Mouse (Mus musculus) midbrain, embryonic 14.5 days (tissue): ENCODE results near the gene Zc3hc1. TPM values are rescaled to one million over a fixed set of nuclear protein-coding genes. Genes with fewer than 3 reads are reported as not detected.

ENCODE experiments used
- ATAC-seq: fragments of 200-750 bp; cut with Nextera tagmentation; 2 replicates; pipeline ENCODE4 v1.8.0; 2017; ENCODE audit warnings: moderate number of reproducible peaks, moderate library complexity; ENCODE audit not compliant: low FRiP score, low TSS enrichment
- DNase-seq: peaks from one replicate; pipeline ENCODE4 v3.0.0-alpha.2; 2015
- H3K27ac ChIP-seq: fragments of 300-500 bp; sonication (generic); replicated peaks from 2 replicates; pipeline ENCODE4 v1.5.1; 2014; ENCODE audit warnings: mild to moderate bottlenecking, low read depth, low read length, moderate library complexity
- H3K27me3 ChIP-seq: fragments of 300-500 bp; sonication (generic); 2 replicates; pipeline ENCODE4 v1.6.1; 2014; ENCODE audit warnings: low read length, control low read depth, mixed read lengths; ENCODE audit not compliant: control insufficient read depth, insufficient read depth
- H3K36me3 ChIP-seq: fragments of 300-500 bp; sonication (generic); 2 replicates; pipeline ENCODE4 v1.6.1; 2014; ENCODE audit warnings: low read length, control low read depth; ENCODE audit not compliant: control insufficient read depth, insufficient read depth
- H3K4me1 ChIP-seq: fragments of 300-500 bp; sonication (generic); 2 replicates; pipeline ENCODE4 v1.6.1; 2014; ENCODE audit warnings: mild to moderate bottlenecking, antibody characterized with exemption, low read length, control low read depth; ENCODE audit not compliant: control insufficient read depth, insufficient read depth
- H3K4me2 ChIP-seq: fragments of 300-500 bp; sonication (generic); 2 replicates; pipeline ENCODE4 v1.6.1; 2014; ENCODE audit warnings: mild to moderate bottlenecking, low read length, moderate library complexity
- H3K4me3 ChIP-seq: fragments of 300-500 bp; sonication (generic); replicated peaks from 2 replicates; pipeline ENCODE4 v1.5.1; 2014; ENCODE audit warnings: low read depth, low read length
- H3K9ac ChIP-seq: fragments of 300-500 bp; sonication (generic); replicated peaks from 2 replicates; pipeline ENCODE4 v1.6.1; 2014; ENCODE audit warnings: mild to moderate bottlenecking, low read length, moderate library complexity
- H3K9me3 ChIP-seq: fragments of 300-500 bp; sonication (generic); 2 replicates; pipeline ENCODE4 v1.6.1; 2016; ENCODE audit warnings: low read length, control low read depth, mixed read lengths; ENCODE audit not compliant: control insufficient read depth
- WGBS: fragments of 180-500 bp; shearing (Covaris S2); extraction: QIAGEN DNeasy Blood & Tissue Kit; methylation state at CpG from one replicate; pipeline ENCODE4 v1.1.7; 2014; 5-methylcytosine and 5-hydroxymethylcytosine counted together
- polyA plus RNA-seq: library from polyadenylated mRNA; unstranded; fragments of >200 nt; fragmentation: Nextera tagmentation; extraction: Ambion mirVana; gene quantifications from 2 replicates; pipeline ENCODE4 v1.2.1, GENCODE M21; 2014

Zc3hc1 gene
- polyA plus RNA-seq, 1 experiment from 2014 or later, result 71.6 TPM

- ATAC-seq (no peak), DNase-seq (no peak)
- no peak overlapping the region for H3K9ac ChIP-seq
- no peak overlapping the region for H3K27ac ChIP-seq
- H3K4me3 ChIP-seq, result no peak overlapping the region
- H3K27me3 ChIP-seq, result no peaks in the 10 kb centered on the region
- H3K36me3 ChIP-seq, result no peaks in the 10 kb centered on the region
- no peak overlapping the region for H3K4me2 ChIP-seq
- H3K9me3 ChIP-seq, result no peaks in the 10 kb centered on the region
- no peaks in the 10 kb centered on the region for H3K4me1 ChIP-seq
- 88% methylated on average over 5 of the region's 5 CpGs for WGBS
These were observed 71.6 kb downstream of the Zc3hc1 start for GRCm38 (mm10) chr6:30319216-30319615.

Other genes with a start within 250 kb of the Zc3hc1 start
- gene Ube2h, start 86.5 kb downstream of the Zc3hc1 start, polyA plus RNA-seq, result 63.1 and 76.5 TPM in 2 replicates
- gene Klhdc10, start 10.8 kb upstream of the Zc3hc1 start, polyA plus RNA-seq, result 44.2 and 56.2 TPM in 2 replicates
- 24.8 and 38.2 TPM in 2 replicates for gene Tmem209, start 118.8 kb upstream of the Zc3hc1 start, polyA plus RNA-seq
- gene Ssmem1, start 118.8 kb upstream of the Zc3hc1 start, polyA plus RNA-seq, result 0.38 TPM in 1 of 2 replicates, not detected in the other
- 8.5 and 8.7 TPM in 2 replicates for gene Cpa2, start 150.6 kb upstream of the Zc3hc1 start, polyA plus RNA-seq
- 0.98 and 1.2 TPM in 2 replicates for gene Cpa4, start 177.3 kb upstream of the Zc3hc1 start, polyA plus RNA-seq
- gene Cpa5, start 220.0 kb upstream of the Zc3hc1 start, polyA plus RNA-seq, result 0.18 TPM in 1 of 2 replicates, not detected in the other
- 0.50 and 0.61 TPM in 2 replicates for gene Cpa1, start 248.2 kb upstream of the Zc3hc1 start, polyA plus RNA-seq